Mouse (Mus musculus): ENCODE results near the gene Aig1.

The Aig1 gene

DNA sequence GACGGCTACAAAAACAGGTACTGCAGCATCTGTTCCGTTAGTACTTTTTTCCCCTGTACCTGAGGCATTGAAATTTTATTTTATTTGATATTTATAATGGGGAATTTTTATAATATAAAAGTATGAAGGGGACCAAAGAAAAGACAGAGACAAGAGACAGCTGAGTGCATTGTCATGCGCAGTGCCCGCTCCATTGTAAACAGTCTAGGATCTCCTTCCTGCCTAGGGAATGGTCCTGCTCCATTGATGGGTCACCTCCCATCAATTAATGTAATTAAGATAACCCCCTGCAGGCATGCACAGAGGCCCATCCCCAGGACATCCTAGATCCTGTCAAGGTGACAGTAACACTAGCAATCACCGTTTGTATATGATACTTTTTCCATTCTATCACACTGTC, 178.0 kb downstream of the Aig1 start:
- DNase-seq, result no peak

- no peak for DNase-seq
These were observed 178.8 kb downstream of the Aig1 start for GRCm38 (mm10) chr10:13689841-13690590.

GRCm38 (mm10) chr10:13688386-13689120, 180.2 kb downstream of the Aig1 start:
- DNase-seq, result no peak

DNA sequence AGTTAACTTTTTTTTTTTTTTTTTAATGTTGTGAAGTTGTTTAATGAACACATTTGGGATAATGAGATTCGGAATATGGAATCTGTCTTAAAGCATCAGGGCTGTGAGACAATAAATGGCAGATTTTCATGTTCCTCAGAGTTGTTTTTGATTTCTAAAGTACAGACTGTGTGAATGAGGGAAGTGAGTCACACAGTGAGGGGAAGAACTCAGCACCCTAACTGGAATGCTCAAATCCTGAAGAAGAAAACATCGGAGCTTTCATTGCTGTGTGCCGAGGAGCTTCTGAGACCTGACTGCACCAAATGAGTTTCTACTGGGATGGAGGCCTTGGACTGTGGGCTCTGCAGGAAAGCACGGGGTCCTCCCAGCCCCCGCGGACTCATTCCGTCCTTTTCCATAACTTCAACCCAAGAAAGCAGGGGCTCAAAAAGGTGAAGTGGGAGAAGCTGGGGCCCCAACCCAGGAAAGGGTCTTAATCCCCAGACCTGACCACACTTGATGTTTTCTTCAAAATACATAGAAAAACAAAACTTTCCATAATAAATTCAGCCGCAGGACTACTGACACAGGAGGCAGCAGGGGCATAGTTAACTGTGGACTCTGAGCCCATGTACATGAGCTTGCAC, 181.5 kb downstream of the Aig1 start:
- DNase-seq, result no peak

DNA sequence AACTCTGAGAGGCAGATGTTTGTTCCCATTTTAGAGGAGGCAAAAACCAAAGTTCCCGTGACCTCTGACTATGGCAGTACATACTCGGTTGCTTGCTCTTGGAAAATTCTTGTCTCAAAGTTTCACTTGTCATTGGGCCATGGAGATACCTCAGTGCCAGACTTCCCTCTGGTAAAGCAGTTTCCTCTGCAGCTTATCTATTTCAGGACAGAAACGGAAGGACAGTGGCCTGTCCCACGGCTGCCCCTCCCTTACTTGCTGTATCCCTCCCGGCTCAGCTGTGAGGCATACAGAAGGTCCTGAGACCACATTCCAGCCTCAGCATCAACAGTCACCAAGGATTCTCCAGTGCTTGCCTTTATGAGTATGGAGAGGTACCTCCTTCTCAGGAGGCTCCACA, 182.7 kb downstream of the Aig1 start:
- DNase-seq, result no peak

DNA sequence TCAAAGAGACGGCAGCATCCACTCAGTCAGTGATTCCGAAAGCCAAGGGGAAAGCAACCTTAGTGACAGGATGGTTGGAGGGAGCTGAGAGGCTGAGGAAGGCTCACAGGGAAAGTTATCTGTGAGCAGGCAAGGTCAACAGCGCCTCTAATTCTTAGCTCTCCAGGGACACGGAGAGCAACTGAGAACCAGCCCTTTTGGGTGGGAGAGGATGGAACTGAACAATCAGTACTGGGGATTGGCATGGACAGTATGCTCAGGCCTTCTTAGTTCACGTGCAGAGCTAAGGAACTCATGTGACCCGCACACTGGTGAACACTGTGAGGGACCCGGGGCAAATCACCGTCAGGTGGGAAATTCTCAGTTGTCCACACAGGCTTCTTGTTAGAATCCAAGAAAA, 183.4 kb downstream of the Aig1 start:
- DNase-seq, result no peak

GRCm38 (mm10) chr10:13684452-13684851, 184.3 kb downstream of the Aig1 start:
- DNase-seq, result no peak

DNA sequence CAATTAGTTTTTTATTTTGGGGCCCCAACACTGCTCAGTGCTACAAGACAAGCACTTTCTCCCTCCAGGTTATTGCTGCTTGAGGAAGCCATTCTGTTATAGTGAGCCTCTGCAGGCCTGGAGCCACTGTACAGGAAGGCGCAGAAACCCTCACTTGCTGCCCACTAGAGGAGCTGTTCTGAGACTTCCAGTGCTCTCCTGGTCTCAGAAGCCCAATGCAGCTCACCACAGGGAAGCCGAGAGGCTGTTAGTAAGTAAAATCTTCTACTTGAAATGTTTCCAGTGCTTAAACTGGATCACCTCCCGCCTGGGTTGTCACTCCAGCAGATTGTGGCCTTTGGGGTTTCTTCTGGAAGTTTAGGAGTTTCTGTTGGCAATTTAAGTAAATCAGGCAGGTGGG, 186.2 kb downstream of the Aig1 start:
- DNase-seq, result no peak

DNA sequence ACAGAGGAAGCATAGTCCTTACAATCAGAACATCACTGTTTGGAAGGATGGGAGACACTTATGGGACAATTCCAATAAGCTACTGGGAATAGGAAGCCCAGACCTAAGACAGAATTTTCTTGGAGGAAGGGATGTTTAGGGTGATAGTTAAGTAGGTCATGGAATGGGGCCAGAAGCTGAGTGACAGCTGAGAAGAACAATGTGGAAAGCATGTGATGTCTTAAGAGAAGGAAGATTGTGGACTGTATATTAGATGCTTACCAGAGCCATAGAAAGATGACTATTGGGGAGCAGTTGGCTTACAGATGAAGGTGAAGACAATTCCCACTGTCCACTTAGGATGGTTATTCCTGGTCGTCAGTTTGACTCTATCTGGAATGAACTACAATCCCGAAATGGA, 191.3 kb downstream of the Aig1 start:
- no peak for DNase-seq

- DNase-seq, result no peak
These were observed 193.8 kb downstream of the Aig1 start for GRCm38 (mm10) chr10:13675033-13675379.

GRCm38 (mm10) chr10:13674304-13675032, 194.3 kb downstream of the Aig1 start:
- DNase-seq, result no peak

DNA sequence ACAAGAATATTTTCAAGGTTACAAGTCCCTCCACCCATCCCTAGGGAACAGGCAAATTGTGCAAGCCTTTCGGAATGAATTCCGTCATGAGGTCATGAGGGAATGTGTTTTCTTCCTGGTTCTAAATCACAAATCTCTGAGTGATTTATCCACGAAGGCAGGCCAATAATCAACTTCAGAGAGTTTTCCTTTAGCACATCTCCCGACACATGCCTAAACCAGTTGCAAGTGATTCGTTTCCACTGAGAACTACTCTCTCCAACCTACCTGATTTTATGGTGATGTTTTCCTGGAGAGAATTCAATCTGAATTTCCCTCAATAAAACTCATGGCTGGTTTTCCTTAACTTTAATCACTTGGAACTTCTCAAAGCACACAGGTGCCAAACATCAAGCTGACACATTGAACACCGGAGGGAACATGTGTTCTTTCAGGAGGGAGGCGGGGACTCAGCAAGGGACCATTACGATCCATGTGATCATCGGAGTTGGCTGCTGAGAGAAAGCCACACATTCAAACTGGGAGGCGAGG, 201.5 kb downstream of the Aig1 start:
- DNase-seq, result no peak

DNA sequence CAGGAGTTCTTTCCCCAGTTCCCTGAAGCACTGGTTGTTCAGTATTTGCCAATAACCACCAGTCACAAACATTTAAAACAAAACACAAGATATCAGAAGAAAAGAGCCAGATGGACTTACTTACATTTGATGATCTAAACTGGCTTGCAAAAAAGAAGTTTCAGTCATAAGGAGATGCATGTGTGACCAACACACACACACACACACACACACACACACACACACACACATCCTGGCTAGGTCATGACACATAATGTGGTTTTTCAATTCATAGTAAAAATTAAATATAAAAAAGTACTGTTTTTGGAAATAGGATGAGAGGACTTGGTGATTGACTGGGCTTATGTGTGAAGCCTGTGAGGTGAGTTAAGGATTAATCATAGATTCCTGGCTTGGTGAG, 205.3 kb downstream of the Aig1 start:
- no peak for DNase-seq

- DNase-seq, result no peak
These were observed 209.0 kb downstream of the Aig1 start for GRCm38 (mm10) chr10:13659778-13660177.

GRCm38 (mm10) chr10:13653739-13654462, 214.9 kb downstream of the Aig1 start:
- DNase-seq, result no peak

DNA sequence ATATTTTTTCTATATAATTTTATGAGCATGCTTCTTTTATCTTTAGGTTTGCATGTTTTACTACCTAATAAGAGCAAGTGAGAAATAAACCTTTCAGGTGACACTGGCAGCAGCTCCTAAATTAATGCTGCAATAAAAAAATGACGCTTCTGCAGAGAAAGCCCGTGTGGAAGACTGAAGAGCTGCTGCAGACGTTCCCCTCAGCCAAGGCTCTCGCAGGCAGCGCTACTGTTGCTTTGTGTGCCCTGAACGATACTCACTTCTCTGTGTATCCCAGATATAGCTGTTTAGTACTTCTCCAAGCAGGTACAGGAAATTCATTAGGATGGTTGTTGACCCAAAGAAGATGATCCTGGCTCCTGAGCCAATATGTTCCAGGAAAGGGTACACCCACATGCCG, 215.5 kb downstream of the Aig1 start:
- DNase-seq, result no peak

DNA sequence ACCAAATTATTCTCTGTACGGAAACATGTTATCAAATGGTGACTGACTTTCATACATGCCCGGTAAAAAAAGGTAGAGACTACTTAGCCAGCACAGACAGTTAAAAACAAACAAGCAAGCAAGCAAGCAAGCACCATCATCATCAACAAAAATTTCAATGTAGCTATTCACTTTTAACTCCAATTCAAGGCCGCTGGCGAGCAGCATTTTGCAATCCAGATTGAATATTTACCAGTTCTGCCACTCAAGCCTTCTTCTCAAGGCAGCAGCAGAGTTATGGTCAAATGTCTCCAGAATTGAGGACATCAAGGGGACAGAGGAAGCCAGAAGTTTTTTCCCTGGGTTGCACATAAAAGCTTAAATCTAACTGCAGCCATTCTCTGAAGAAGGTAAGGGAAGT, 216.7 kb downstream of the Aig1 start:
- DNase-seq, result no peak

DNA sequence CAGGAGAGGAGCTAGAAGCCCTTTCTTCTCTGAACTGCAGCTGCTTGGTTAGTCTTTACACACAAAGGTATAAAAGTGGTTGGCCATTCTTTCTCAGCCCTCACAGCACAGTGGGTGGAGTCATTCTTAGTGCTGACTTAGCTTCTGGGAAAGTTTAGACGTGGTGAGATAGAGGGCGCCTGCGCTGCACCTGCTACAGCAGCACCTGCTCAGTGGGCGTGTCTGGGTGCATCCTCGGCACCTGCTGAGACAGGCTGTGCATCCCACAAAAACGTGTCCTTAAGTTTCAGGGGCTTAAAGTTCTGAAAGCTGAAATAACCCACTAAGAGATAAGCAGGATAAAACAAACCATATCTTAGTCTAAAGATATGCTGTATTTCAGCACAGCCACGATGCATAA, 227.0 kb downstream of the Aig1 start:
- DNase-seq, result no peak

- no peak for DNase-seq
These were observed 237.0 kb downstream of the Aig1 start for GRCm38 (mm10) chr10:13631796-13632195.

DNA sequence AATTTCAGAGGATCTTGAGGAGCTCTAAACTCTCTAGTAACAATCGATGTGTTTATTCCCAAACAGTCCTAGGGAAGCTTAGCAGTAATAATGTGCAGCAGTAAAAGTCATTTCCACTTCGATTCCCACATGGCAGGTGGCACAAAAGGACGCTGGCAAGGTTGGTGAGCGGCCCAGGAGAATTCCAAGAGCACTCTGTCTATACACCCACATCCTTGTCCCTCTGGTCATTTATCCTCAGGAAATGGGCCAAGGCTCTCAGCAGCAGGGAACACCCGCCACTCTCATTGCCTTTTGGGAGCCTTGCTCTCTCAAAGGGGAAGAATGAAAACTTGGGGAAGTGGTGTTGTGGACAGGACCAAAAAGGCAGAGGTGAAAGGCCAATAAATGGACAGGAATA, 245.0 kb downstream of the Aig1 start:
- DNase-seq, result no peak

- DNase-seq, result no peak
These were observed 267.9 kb downstream of the Aig1 start for GRCm38 (mm10) chr10:13600926-13601325.

DNA sequence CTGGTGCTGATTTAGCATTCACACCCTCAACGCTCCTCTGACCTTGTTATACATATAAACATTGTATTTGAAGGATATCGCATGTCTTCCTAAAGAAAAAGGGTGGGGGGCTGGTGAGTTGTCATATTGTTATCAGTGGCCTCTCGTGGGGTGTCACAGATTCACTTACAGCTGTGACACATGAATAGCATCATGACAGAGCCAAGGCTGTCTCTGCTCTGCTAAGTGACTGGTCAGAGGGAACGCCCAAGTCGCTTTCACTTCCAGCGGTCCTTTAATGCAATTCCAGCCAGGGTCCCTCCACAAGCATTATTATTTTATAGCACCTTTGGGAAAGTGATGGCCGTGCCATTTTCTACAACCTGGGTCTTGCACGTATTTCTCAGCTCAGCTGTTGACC, 271.3 kb downstream of the Aig1 start:
- no peak for DNase-seq
